Mouse (Mus musculus) layer of hippocampus, postnatal 25 days (tissue): ENCODE data around the gene Nudt10. TPM values are rescaled to one million over a fixed set of nuclear protein-coding genes. Genes with fewer than 3 reads are reported as not detected.
"Not testable (repeated sequence)": the region's sequence is repeated elsewhere in the genome, so short reads cannot be mapped to it uniquely, and the experiment has no call there.

Source experiments
- DNase-seq, 2 experiments: peaks; one replicate each; pipeline ENCODE4 v3.0.0; 2022; ENCODE audit warnings: mixed read lengths in 2 of 2, low spot score in 1 of 2; ENCODE audit errors: extremely low spot score in 1 of 2
- total RNA-seq, 2 experiments: library from RNA; stranded (reverse); gene quantifications; 2 replicates each; pipeline ENCODE4 v1.2.3; 2021

The Nudt10 gene
- total RNA-seq = 10 to 100 TPM; 30.6 to 33.1 TPM

- DNase-seq = not testable (repeated sequence)
Measured at GRCm38 (mm10) chrX:6172823-6173640, at the start of gene Nudt10. Nudt10 (minus strand) TSS chrX:6173015.

DNA sequence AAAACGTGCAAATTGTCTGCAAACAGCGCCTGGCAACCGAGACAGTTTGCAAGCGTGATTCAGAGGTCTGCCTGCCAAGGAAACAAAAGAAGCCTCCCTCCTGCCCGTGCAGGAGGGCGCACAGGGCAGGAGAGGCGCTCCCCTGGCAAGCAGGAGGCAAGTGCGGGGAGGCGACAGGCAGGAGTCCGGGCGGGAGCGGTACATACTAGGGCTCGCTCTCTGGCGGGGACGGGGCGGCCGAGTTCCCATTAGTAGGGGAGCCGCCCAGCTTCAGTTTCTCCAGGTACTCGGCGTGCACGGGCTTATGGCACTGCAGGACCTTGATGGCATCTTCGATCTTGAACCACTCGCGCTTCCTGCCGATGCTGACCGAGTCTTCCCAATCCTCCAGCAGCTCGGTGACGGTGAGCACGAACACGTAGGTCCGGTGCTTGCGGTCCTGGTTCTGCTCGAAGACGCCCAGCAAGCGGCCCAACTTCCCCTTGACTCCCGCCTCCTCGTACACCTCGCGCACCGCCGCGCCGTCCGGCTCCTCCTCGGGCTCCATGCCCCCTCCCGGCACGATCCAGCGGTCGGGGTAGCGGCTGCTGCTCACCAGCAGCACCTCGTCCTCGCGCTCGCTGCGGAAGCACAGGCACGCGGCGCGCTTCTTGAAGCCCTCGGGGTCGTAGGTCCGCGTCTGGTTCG lies 536 bp downstream of the Nudt10 start:
- DNase-seq = not testable (repeated sequence)

DNA sequence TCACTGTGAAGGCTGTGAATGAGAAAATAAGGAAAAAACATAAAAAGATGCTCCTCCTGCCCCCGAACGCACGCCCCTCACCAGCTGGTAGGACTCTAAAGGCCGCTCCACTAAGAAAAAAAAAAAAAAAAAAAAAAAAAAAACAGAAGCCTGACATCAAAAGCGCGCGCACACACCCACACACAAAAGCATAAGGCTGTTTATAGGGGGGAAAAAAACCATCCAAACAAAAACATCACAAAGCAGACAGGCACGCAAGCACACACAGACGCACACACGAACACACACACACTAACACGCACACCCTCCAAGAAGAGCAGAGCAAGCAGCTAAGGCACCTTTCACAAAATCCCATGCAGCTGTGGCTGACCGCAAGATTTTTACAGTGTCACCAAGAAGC lies 1.1 kb downstream of the Nudt10 start:
- DNase-seq = no peak

Other genes starting within 250 kb of the Nudt10 start
- 10 to 100 TPM; 33.7 to 37.4 TPM for gene Nudt11, start 125.6 kb downstream of the Nudt10 start, total RNA-seq
- gene AU022751, start 89.6 kb downstream of the Nudt10 start, total RNA-seq = 1 to 10 TPM in 1 of 2 experiments, under 1 TPM in 1; 0.34 to 1.7 TPM
- gene Bmp15, start 147.7 kb upstream of the Nudt10 start, total RNA-seq = under 1 TPM; 0.07 to 0.12 TPM
- 1 to 10 TPM; 4.5 to 6.6 TPM for gene Shroom4, start 226.8 kb upstream of the Nudt10 start, total RNA-seq